Mouse (Mus musculus) brain, embryonic 14.5 days (tissue): ENCODE data around the gene Arid2.

Experiments
- CTCF ChIP-seq: fragments of 200-500 bp; IDR thresholded peaks from 2 replicates; pipeline ENCODE4 v1.5.1; 2012; ENCODE audit warnings: inconsistent platforms, mild to moderate bottlenecking, moderate library complexity, borderline replicate concordance; ENCODE audit not compliant: insufficient read depth, insufficient read length; ENCODE audit errors: extremely low read depth
- POLR2A ChIP-seq: fragments of 200-500 bp; IDR thresholded peaks from 2 replicates; pipeline ENCODE4 v1.6.1; 2012; ENCODE audit warnings: mild to moderate bottlenecking, inconsistent platforms, borderline replicate concordance; ENCODE audit not compliant: poor library complexity, insufficient read depth, insufficient read length, severe bottlenecking; ENCODE audit errors: extremely low read depth

DNA sequence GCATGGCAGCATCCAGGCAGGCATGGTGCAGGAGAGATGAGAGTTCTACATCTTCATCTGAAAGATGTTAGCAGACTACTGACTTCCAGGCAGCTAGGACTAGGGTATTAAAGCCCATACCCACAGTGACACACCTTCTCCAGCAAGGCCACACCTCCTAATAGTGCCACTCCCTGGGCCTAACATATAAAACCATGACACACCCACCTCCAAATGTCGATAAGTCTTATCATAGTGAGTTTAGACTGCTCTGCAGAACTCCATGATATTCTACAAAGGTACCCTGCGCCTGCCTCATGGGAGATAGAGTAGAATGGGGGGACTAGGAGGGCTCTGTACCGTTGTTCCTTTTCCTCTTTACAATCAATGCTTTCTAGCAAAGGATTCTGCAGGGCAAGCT lies 55.6 kb downstream of the Arid2 start:
- no peak for TF ChIP-seq POLR2A
- no peak for TF ChIP-seq CTCF
